Mouse (Mus musculus) lung, postnatal 0 days (tissue): ENCODE data around the gene Ap2b1.

ENCODE experiments used
- CTCF ChIP-seq: IDR thresholded peaks from 2 replicates; pipeline ENCODE4 v1.5.1; 2016; ENCODE audit warnings: antibody characterized with exemption, mild to moderate bottlenecking
- EP300 ChIP-seq: IDR thresholded peaks from 2 replicates; pipeline ENCODE4 v1.6.1; 2016; ENCODE audit warnings: antibody characterized with exemption, mild to moderate bottlenecking, control low read depth

DNA sequence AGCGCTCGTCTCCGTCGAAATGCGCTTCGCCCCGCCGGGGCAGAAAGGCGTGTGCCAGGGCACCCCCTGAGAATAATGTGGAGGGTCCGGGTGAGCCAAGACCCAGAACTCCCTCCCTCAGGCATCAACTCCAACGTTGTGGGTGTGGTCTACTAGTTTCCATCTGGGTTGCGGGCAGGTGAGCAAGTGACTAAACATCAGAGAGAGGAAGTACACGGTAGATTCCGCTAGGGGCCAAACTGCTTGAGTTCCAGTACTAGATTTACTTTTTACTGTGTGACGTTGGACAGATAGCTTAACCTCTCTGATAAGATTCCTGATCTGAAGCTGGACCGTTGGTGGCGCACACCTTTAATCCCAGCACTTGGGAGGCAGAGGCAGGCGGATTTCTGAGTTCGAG is 146.2 kb downstream of the Ap2b1 start:
- no peak; the same call in 1 of the 2 replicates for TF ChIP-seq CTCF
- no peak for TF ChIP-seq EP300
